Mouse (Mus musculus) myocyte (in vitro differentiated cells): ENCODE data around the gene Enkur.

Experiments used
- CEBPB ChIP-seq: IDR thresholded peaks from 2 replicates; pipeline ENCODE4 v1.6.1; 2011; ENCODE audit warnings: mild to moderate bottlenecking, moderate library complexity; ENCODE audit not compliant: poor library complexity, insufficient read depth, severe bottlenecking
- E2F4 ChIP-seq: IDR thresholded peaks from one replicate; pipeline ENCODE4 v1.6.1; 2011; ENCODE audit warnings: mild to moderate bottlenecking, control low read depth, moderate library complexity; ENCODE audit not compliant: insufficient read depth
- MAX ChIP-seq: IDR thresholded peaks from one replicate; pipeline ENCODE4 v1.6.1; 2011; ENCODE audit warnings: low read depth, mild to moderate bottlenecking, control low read depth
- MYOD1 ChIP-seq, 3 experiments: IDR thresholded peaks; one replicate each; pipeline ENCODE4 v1.6.1; 2011; ENCODE audit warnings: control low read depth in 2 of 3, low read depth in 2 of 3, mild to moderate bottlenecking in 2 of 3, moderate library complexity in 1 of 3; ENCODE audit not compliant: insufficient read length in 2 of 3, control insufficient read depth in 1 of 3
- MYOG ChIP-seq, 3 experiments: IDR thresholded peaks; one replicate each; pipeline ENCODE4 v1.6.1; 2011; ENCODE audit warnings: control low read depth in 2 of 3, low read depth in 2 of 3, mild to moderate bottlenecking in 2 of 3; ENCODE audit not compliant: insufficient read length in 2 of 3, control insufficient read depth in 1 of 3, insufficient read depth in 1 of 3
- POLR2A ChIP-seq: IDR thresholded peaks from one replicate; pipeline ENCODE4 v1.6.1; 2011; ENCODE audit warnings: low read depth, mild to moderate bottlenecking, control low read depth, moderate library complexity; ENCODE audit not compliant: insufficient read length
- POLR2AphosphoS2 ChIP-seq: IDR thresholded peaks from one replicate; pipeline ENCODE4 v1.6.1; 2011; ENCODE audit warnings: low read depth, control low read depth; ENCODE audit not compliant: insufficient read length
- TCF12 ChIP-seq: IDR thresholded peaks from one replicate; pipeline ENCODE4 v1.6.1; 2011; ENCODE audit warnings: mild to moderate bottlenecking, control low read depth; ENCODE audit not compliant: poor library complexity, insufficient read depth, severe bottlenecking
- TCF3 ChIP-seq: IDR thresholded peaks from one replicate; pipeline ENCODE4 v1.6.1; 2011; ENCODE audit warnings: low read depth, control low read depth; ENCODE audit not compliant: insufficient read length
- USF1 ChIP-seq: IDR thresholded peaks from one replicate; pipeline ENCODE4 v1.6.1; 2011; ENCODE audit warnings: low read depth, mild to moderate bottlenecking, control low read depth, moderate library complexity

DNA sequence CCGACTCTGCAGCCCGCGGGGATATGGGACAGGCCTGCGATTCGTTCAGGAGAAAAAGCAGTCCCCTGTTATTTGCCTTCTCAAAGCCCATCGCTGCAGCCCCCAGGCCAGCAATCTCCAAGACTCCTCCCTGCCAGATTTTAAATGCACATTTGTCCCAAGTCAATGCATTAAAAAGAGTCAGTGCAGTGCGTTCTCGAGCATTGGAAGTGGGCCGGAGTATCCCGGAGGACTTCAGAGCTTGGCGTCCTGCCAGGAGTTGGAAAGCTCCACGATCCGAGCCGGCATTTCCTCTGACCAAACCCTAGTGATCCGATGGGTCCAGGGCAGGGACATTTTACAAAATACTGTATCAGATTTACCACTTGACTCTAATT, 63.0 kb downstream of the Enkur start:
- TF ChIP-seq POLR2A (no peak), USF1 (no peak), E2F4 (no peak), POLR2AphosphoS2 (no peak), TCF3 (no peak), MAX (no peak), CEBPB (no peak), TCF12 (no peak), MYOG (IDR thresholded peaks at IDR 0.05; ENCODE audit: control insufficient read depth in 1 of 3, insufficient read depth in 1 of 3, insufficient read length in 2 of 3, low read depth in 2 of 3) (no peak), MYOD1 (IDR thresholded peaks at IDR 0.05; ENCODE audit: control insufficient read depth in 1 of 3, insufficient read length in 2 of 3, low read depth in 2 of 3) (no peak)
